Mouse (Mus musculus) midbrain, postnatal 0 days (tissue): ENCODE results near the gene Ccdc114. TPM values are rescaled to one million over a fixed set of nuclear protein-coding genes. Genes with fewer than 3 reads are reported as not detected.

Source experiments
- ATAC-seq: fragments of 200-750 bp; cut with Nextera tagmentation; 2 replicates; pipeline ENCODE4 v1.8.0; 2017; ENCODE audit warnings: moderate number of reproducible peaks, mild to moderate bottlenecking, moderate TSS enrichment, moderate library complexity; ENCODE audit not compliant: low FRiP score
- DNase-seq: peaks from one replicate; pipeline ENCODE4 v3.0.0-alpha.2; 2015; ENCODE audit warnings: low spot score
- H3K27ac ChIP-seq: fragments of 300-500 bp; sonication (generic); 2 replicates; pipeline ENCODE4 v1.5.1; 2014; ENCODE audit warnings: low read depth, mild to moderate bottlenecking, low read length, mixed read lengths
- H3K27me3 ChIP-seq: fragments of 300-500 bp; sonication (generic); 2 replicates; pipeline ENCODE4 v1.6.1; 2014; ENCODE audit warnings: low read length, control low read depth, mixed read lengths; ENCODE audit not compliant: insufficient read depth
- H3K36me3 ChIP-seq: fragments of 300-500 bp; sonication (generic); 2 replicates; pipeline ENCODE4 v1.6.1; 2014; ENCODE audit warnings: low read length, control low read depth, mixed read lengths; ENCODE audit not compliant: insufficient read depth
- H3K4me1 ChIP-seq: fragments of 300-500 bp; sonication (generic); 2 replicates; pipeline ENCODE4 v1.6.1; 2014; ENCODE audit warnings: mild to moderate bottlenecking, control low read depth, antibody characterized with exemption, low read length, mixed read lengths; ENCODE audit not compliant: insufficient read depth
- H3K4me2 ChIP-seq: fragments of 300-500 bp; sonication (generic); 2 replicates; pipeline ENCODE4 v1.6.1; 2014; ENCODE audit warnings: low read depth, mild to moderate bottlenecking, low read length, mixed read lengths; ENCODE audit not compliant: poor library complexity, severe bottlenecking
- H3K4me3 ChIP-seq: fragments of 300-500 bp; sonication (generic); 2 replicates; pipeline ENCODE4 v1.5.1; 2014; ENCODE audit warnings: low read depth, mild to moderate bottlenecking, low read length, moderate library complexity
- H3K9ac ChIP-seq: fragments of 300-500 bp; sonication (generic); replicated peaks from 2 replicates; pipeline ENCODE4 v1.6.1; 2014; ENCODE audit warnings: mild to moderate bottlenecking, low read length, moderate library complexity, mixed read lengths; ENCODE audit not compliant: poor library complexity, severe bottlenecking
- H3K9me3 ChIP-seq: fragments of 300-500 bp; sonication (generic); 2 replicates; pipeline ENCODE4 v1.6.1; 2016; ENCODE audit warnings: low read length, control low read depth
- CTCF ChIP-seq: IDR thresholded peaks from 2 replicates; pipeline ENCODE4 v1.5.1; 2016; ENCODE audit warnings: antibody characterized with exemption, mild to moderate bottlenecking
- WGBS: fragments of 180-500 bp; shearing (Covaris S2); extraction: QIAGEN DNeasy Blood & Tissue Kit; methylation state at CpG from one replicate; pipeline ENCODE4 v1.1.7; 2014; 5-methylcytosine and 5-hydroxymethylcytosine counted together
- polyA plus RNA-seq: library from polyadenylated mRNA; unstranded; fragments of >200 nt; fragmentation: Nextera tagmentation; extraction: Ambion mirVana; gene quantifications from 2 replicates; pipeline ENCODE4 v1.2.1, GENCODE M21; 2015
- total RNA-seq: library from RNA; depleted of rRNA; stranded (reverse); fragments of >200 nt; gene quantifications from 2 replicates; pipeline ENCODE4 v1.2.3, GENCODE M21; 2014

The Ccdc114 gene
- total and polyA plus RNA-seq, 2 experiments from 2014 or later = 5.8 to 7.2 TPM

GRCm38 (mm10) chr7:45920583-45921241 is 3.2 kb upstream of the Ccdc114 start:
- WGBS = 56% methylated on average over 9 of the region's 9 CpGs
- no peak for ATAC-seq
- Histone ChIP-seq H3K9ac (no peak overlapping the region), H3K9me3 (no peaks in the 10 kb centered on the region), H3K36me3 (no peaks in the 10 kb centered on the region), H3K27me3 (no peaks in the 10 kb centered on the region), H3K4me2 (peak overlapping the region; percentile 10; the same call in 1 of the 2 replicates), H3K27ac (no peak overlapping the region), H3K4me1 (peaks cover 14% of the 10 kb centered on the region), H3K4me3 (peak overlapping the region; percentile 10; the same call in 1 of the 2 replicates)
- no peak for TF ChIP-seq CTCF
- no peak for DNase-seq

GRCm38 (mm10) chr7:45921242-45921621 is 2.6 kb upstream of the Ccdc114 start, which contains the start of gene Emp3:
TSS of gene Emp3 (minus strand) at chr7:45921404.
- WGBS = 45% methylated on average over 9 of the region's 9 CpGs
- no peak for TF ChIP-seq CTCF
- Histone ChIP-seq H3K27me3 (no peaks in the 10 kb centered on the region), H3K4me1 (peaks cover 9% of the 10 kb centered on the region; the same call in 1 of the 2 replicates), H3K9ac (no peak within 1 kb of the TSS), H3K4me2 (peak within 1 kb of the TSS; percentile 10; the same call in 1 of the 2 replicates), H3K9me3 (no peaks in the 10 kb centered on the region), H3K27ac (no peak within 1 kb of the TSS), H3K4me3 (peak within 1 kb of the TSS; percentile 10; the same call in 1 of the 2 replicates), H3K36me3 (no peaks in the 10 kb centered on the region)
- ATAC-seq (no peak), DNase-seq (no peak)

- Histone ChIP-seq H3K4me3 (no peak overlapping the region), H3K27me3 (no peaks in the 10 kb centered on the region), H3K4me1 (peaks cover 4% of the 10 kb centered on the region; the same call in 1 of the 2 replicates), H3K9ac (no peak overlapping the region), H3K36me3 (no peaks in the 10 kb centered on the region), H3K27ac (peak overlapping the region; percentile 75), H3K9me3 (no peaks in the 10 kb centered on the region), H3K4me2 (peak overlapping the region; percentile 80)
- ATAC-seq (no peak), DNase-seq (no peak)
- 87% methylated on average over 12 of the region's 12 CpGs for WGBS
- no peak for TF ChIP-seq CTCF
Observed at GRCm38 (mm10) chr7:45921950-45922600, 1.8 kb upstream of the Ccdc114 start.

- Histone ChIP-seq H3K9ac (peak overlapping the region; percentile 59), H3K27ac (peak overlapping the region; percentile 75), H3K4me1 (peaks cover 3% of the 10 kb centered on the region; the same call in 1 of the 2 replicates), H3K4me3 (peak overlapping the region; percentile 50), H3K27me3 (no peaks in the 10 kb centered on the region), H3K4me2 (peak overlapping the region; percentile 80), H3K9me3 (no peaks in the 10 kb centered on the region), H3K36me3 (no peaks in the 10 kb centered on the region)
- peak; percentile 87 for ATAC-seq
- under 1% methylated on average over 37 of the region's 37 CpGs for WGBS
- TF ChIP-seq CTCF = no peak
- DNase-seq = peak; percentile 97
Observed at GRCm38 (mm10) chr7:45922928-45923761, 727 bp upstream of the Ccdc114 start.

- peaks cover 3% of the 10 kb centered on the region; the same call in 1 of the 2 replicates for H3K4me1 ChIP-seq
- peak; percentile 30 for TF ChIP-seq CTCF
- 10% methylated on average over 12 of the region's 14 CpGs for WGBS
- H3K27me3 ChIP-seq = no peaks in the 10 kb centered on the region
- peak overlapping the region; percentile 50; the same call in 1 of the 2 replicates for H3K4me3 ChIP-seq
- DNase-seq = no peak
- no peak overlapping the region; the same call in 1 of the 2 replicates for H3K27ac ChIP-seq
- H3K9me3 ChIP-seq = no peaks in the 10 kb centered on the region
- ATAC-seq = no peak
- H3K36me3 ChIP-seq = no peaks in the 10 kb centered on the region
- H3K9ac ChIP-seq = no peak overlapping the region
- peak overlapping the region; percentile 80; the same call in 1 of the 2 replicates for H3K4me2 ChIP-seq
Observed at GRCm38 (mm10) chr7:45924429-45924816, 551 bp downstream of the Ccdc114 start.
